Mouse (Mus musculus) lung, embryonic 14.5 days (tissue): ENCODE results near the gene H2al1d. TPM values are rescaled to one million over a fixed set of nuclear protein-coding genes. Genes with fewer than 3 reads are reported as not detected.
"Not testable (repeated sequence)": the region's sequence is repeated elsewhere in the genome, so short reads cannot be mapped to it uniquely, and the experiment has no call there.

Experiments
- ATAC-seq: fragments of 200-750 bp; cut with Nextera tagmentation; 2 replicates; pipeline ENCODE4 v1.8.0; 2017; ENCODE audit warnings: mild to moderate bottlenecking, moderate TSS enrichment, moderate library complexity; ENCODE audit not compliant: insufficient read depth
- DNase-seq: peaks from one replicate; pipeline ENCODE4 v3.0.0-alpha.2; 2015
- H3K27ac ChIP-seq: fragments of 300-500 bp; sonication (generic); 2 replicates; pipeline ENCODE4 v1.5.1; 2014; ENCODE audit warnings: low read depth, mild to moderate bottlenecking, moderate library complexity
- H3K27me3 ChIP-seq: fragments of 300-500 bp; sonication (generic); 2 replicates; pipeline ENCODE4 v1.6.1; 2014; ENCODE audit warnings: low read length, control low read depth; ENCODE audit not compliant: insufficient read depth
- H3K36me3 ChIP-seq: fragments of 300-500 bp; sonication (generic); 2 replicates; pipeline ENCODE4 v1.6.1; 2014; ENCODE audit warnings: control low read depth; ENCODE audit not compliant: insufficient read depth
- H3K4me1 ChIP-seq: fragments of 300-500 bp; sonication (generic); 2 replicates; pipeline ENCODE4 v1.6.1; 2014; ENCODE audit warnings: antibody characterized with exemption, control low read depth; ENCODE audit not compliant: insufficient read depth
- H3K4me2 ChIP-seq: fragments of 300-500 bp; sonication (generic); 2 replicates; pipeline ENCODE4 v1.6.1; 2014; ENCODE audit warnings: mild to moderate bottlenecking
- H3K4me3 ChIP-seq: fragments of 300-500 bp; sonication (generic); 2 replicates; pipeline ENCODE4 v1.5.1; 2014; ENCODE audit warnings: low read depth, low read length
- H3K9ac ChIP-seq: fragments of 300-500 bp; sonication (generic); 2 replicates; pipeline ENCODE4 v1.6.1; 2014
- H3K9me3 ChIP-seq: fragments of 300-500 bp; sonication (generic); 2 replicates; pipeline ENCODE4 v1.6.1; 2016; ENCODE audit warnings: low read depth, low read length, control low read depth
- CTCF ChIP-seq: IDR thresholded peaks from 2 replicates; pipeline ENCODE4 v1.5.1; 2016; ENCODE audit warnings: antibody characterized with exemption, low read depth
- WGBS: fragments of 180-500 bp; shearing (Covaris S2); extraction: QIAGEN DNeasy Blood & Tissue Kit; methylation state at CpG from one replicate; pipeline ENCODE4 v1.1.7; 2014; 5-methylcytosine and 5-hydroxymethylcytosine counted together
- polyA plus RNA-seq: library from polyadenylated mRNA; unstranded; fragments of >200 nt; fragmentation: Nextera tagmentation; extraction: Ambion mirVana; gene quantifications from 2 replicates; pipeline ENCODE4 v1.2.1, GENCODE M21; 2014

H2al1d gene
- polyA plus RNA-seq, 1 experiment from 2014 or later: not detected

GRCm38 (mm10) chrX:11288306-11288882, 20.2 kb upstream of the H2al1d start:
- Histone ChIP-seq H3K27ac (no peak overlapping the region), H3K36me3 (no peaks in the 10 kb centered on the region), H3K4me1 (no peaks in the 10 kb centered on the region), H3K4me3 (no peak overlapping the region), H3K4me2 (no peak overlapping the region), H3K9ac (no peak overlapping the region), H3K27me3 (no peaks in the 10 kb centered on the region), H3K9me3 (no peaks in the 10 kb centered on the region)
- 43% methylated on average over 14 of the region's 14 CpGs for WGBS
- TF ChIP-seq CTCF: no peak
- DNase-seq: peak; percentile 66
- ATAC-seq: peak; percentile 28; the same call in 1 of the 2 replicates

GRCm38 (mm10) chrX:11289244-11289643, 19.4 kb upstream of the H2al1d start:
- DNase-seq: no peak
- H3K27ac ChIP-seq: no peak overlapping the region

GRCm38 (mm10) chrX:11298957-11299356, 9.7 kb upstream of the H2al1d start, which contains the start of gene H2al1a:
Gene H2al1a, plus strand, starts transcription at chrX:11299257.
- not testable (repeated sequence) for H3K4me1 ChIP-seq, H3K36me3 ChIP-seq, H3K9ac ChIP-seq, ATAC-seq, H3K4me2 ChIP-seq, H3K27me3 ChIP-seq, DNase-seq, H3K27ac ChIP-seq, H3K4me3 ChIP-seq, H3K9me3 ChIP-seq
- no CpG with 5 or more reads among the region's 3 CpGs for WGBS

More at GRCm38 (mm10) chrX:11289244-11289643, 19.4 kb upstream of the H2al1d start:
- no peak for TF ChIP-seq CTCF
- WGBS: 73% methylated on average over 4 of the region's 4 CpGs
- H3K4me2 ChIP-seq: no peak overlapping the region
- no peak overlapping the region for H3K9ac ChIP-seq
- H3K27me3 ChIP-seq: no peaks in the 10 kb centered on the region
- H3K4me1 ChIP-seq: no peaks in the 10 kb centered on the region
- no peak for ATAC-seq
- no peaks in the 10 kb centered on the region for H3K9me3 ChIP-seq
- H3K36me3 ChIP-seq: no peaks in the 10 kb centered on the region
- no peak overlapping the region for H3K4me3 ChIP-seq

- not testable (repeated sequence) for ATAC-seq, H3K9me3 ChIP-seq, H3K9ac ChIP-seq, DNase-seq, H3K4me2 ChIP-seq, H3K27ac ChIP-seq, H3K4me1 ChIP-seq, H3K36me3 ChIP-seq, H3K27me3 ChIP-seq, H3K4me3 ChIP-seq
- WGBS: 95% methylated on average over 1 of the region's 3 CpGs
Measured at GRCm38 (mm10) chrX:11302132-11302531, 6.5 kb upstream of the H2al1d start, which contains the start of gene H2al1b. Gene H2al1b, plus strand, starts transcription at chrX:11302432.

GRCm38 (mm10) chrX:11305355-11305754, 3.3 kb upstream of the H2al1d start, which contains the start of gene H2al1c:
Gene H2al1c, plus strand, starts transcription at chrX:11305655.
- not testable (repeated sequence) for H3K9ac ChIP-seq, DNase-seq, H3K4me2 ChIP-seq, ATAC-seq, H3K27ac ChIP-seq, H3K9me3 ChIP-seq, H3K27me3 ChIP-seq, H3K4me3 ChIP-seq, H3K36me3 ChIP-seq, H3K4me1 ChIP-seq
- 90% methylated on average over 2 of the region's 6 CpGs for WGBS

GRCm38 (mm10) chrX:11311634-11312033, 3.0 kb downstream of the H2al1d start, which contains the start of gene H2al1e:
Gene H2al1e, plus strand, starts transcription at chrX:11311934.
- H3K4me2 ChIP-seq, DNase-seq, H3K27ac ChIP-seq, H3K9ac ChIP-seq, H3K27me3 ChIP-seq, ATAC-seq, H3K4me3 ChIP-seq, H3K9me3 ChIP-seq, H3K36me3 ChIP-seq, H3K4me1 ChIP-seq: not testable (repeated sequence)
- no CpG with 5 or more reads among the region's 3 CpGs for WGBS

GRCm38 (mm10) chrX:11314858-11315257, 6.2 kb downstream of the H2al1d start, which contains the start of gene H2al1f:
Gene H2al1f, plus strand, starts transcription at chrX:11315158.
- not testable (repeated sequence) for H3K36me3 ChIP-seq, DNase-seq, H3K4me2 ChIP-seq, H3K9me3 ChIP-seq, H3K27me3 ChIP-seq, H3K4me1 ChIP-seq, H3K4me3 ChIP-seq, H3K9ac ChIP-seq, ATAC-seq, H3K27ac ChIP-seq
- no CpG with 5 or more reads among the region's 6 CpGs for WGBS

GRCm38 (mm10) chrX:11317956-11318355, 9.3 kb downstream of the H2al1d start, which contains the start of gene H2al1g:
Gene H2al1g, plus strand, starts transcription at chrX:11318256.
- DNase-seq, H3K4me3 ChIP-seq: not testable (repeated sequence)
- WGBS: no CpG with 5 or more reads among the region's 3 CpGs

GRCm38 (mm10) chrX:11321192-11321591, 12.6 kb downstream of the H2al1d start, which contains the start of gene H2al1h:
Gene H2al1h, plus strand, starts transcription at chrX:11321492.
- H3K4me3 ChIP-seq, DNase-seq, H3K36me3 ChIP-seq, ATAC-seq, H3K27me3 ChIP-seq, H3K4me1 ChIP-seq, H3K9ac ChIP-seq, H3K9me3 ChIP-seq, H3K27ac ChIP-seq, H3K4me2 ChIP-seq: not testable (repeated sequence)
- no CpG with 5 or more reads among the region's 6 CpGs for WGBS

More at GRCm38 (mm10) chrX:11317956-11318355, 9.3 kb downstream of the H2al1d start, which contains the start of gene H2al1g:
- ATAC-seq, H3K27me3 ChIP-seq, H3K36me3 ChIP-seq, H3K9ac ChIP-seq, H3K27ac ChIP-seq, H3K4me1 ChIP-seq, H3K4me2 ChIP-seq, H3K9me3 ChIP-seq: not testable (repeated sequence)

- H3K27ac ChIP-seq, DNase-seq, H3K4me2 ChIP-seq, H3K4me1 ChIP-seq, H3K9me3 ChIP-seq, H3K36me3 ChIP-seq, H3K4me3 ChIP-seq, H3K27me3 ChIP-seq, ATAC-seq, H3K9ac ChIP-seq: not testable (repeated sequence)
- 100% methylated on average over 2 of the region's 5 CpGs for WGBS
Measured at GRCm38 (mm10) chrX:11324359-11324758, 15.7 kb downstream of the H2al1d start, which contains the start of gene H2al1i. Gene H2al1i, plus strand, starts transcription at chrX:11324659.
